Mouse (Mus musculus) heart, postnatal 0 days (tissue): ENCODE data around the gene Klf16.

Experiments used
- CTCF ChIP-seq: IDR thresholded peaks from 2 replicates; pipeline ENCODE4 v1.5.1; 2016; ENCODE audit warnings: antibody characterized with exemption, control low read depth, low read depth
- EP300 ChIP-seq: IDR thresholded peaks from 2 replicates; pipeline ENCODE4 v1.6.1; 2016; ENCODE audit warnings: antibody characterized with exemption, low read depth

DNA sequence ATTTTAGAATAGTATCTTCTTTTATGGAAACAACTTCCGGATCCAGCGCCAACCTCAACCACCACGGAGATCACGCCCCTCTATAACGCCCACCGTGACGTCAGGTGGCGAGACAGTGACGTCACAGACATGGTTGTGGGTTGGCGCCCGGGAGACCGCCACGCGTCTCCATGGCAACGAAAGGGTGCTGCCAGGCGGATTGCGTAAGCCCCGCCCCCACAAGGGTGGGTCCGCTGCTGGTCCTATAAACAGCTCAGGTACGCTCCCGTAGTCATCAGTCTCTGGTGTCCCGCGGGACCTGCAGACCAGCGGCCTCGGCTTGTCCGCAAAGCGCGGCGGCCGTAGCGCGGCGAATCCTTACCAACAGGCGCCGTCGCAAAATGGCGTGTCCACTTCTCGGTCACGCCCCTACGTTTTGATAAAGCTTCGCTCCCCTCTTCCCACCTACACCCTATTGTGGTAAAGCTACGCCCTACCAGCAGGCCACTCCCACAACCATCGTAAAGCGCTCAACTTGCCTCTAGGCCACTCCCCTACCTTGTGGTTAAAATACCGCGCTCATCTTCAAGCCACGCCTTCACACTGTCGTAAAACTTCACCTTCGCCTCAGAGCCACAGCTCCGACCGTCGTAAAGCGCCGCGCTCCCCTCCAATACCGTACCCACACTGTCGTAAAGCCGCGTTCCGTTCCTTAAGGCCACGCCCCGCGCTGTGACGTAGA lies 45.0 kb upstream of the Klf16 start:
- TF ChIP-seq CTCF (no peak), EP300 (peak; percentile 85)
